Mouse (Mus musculus): ENCODE results near the gene Tmem205. TPM values are rescaled to one million over a fixed set of nuclear protein-coding genes. Genes with fewer than 3 reads are reported as not detected.
A peak's percentile ranks its signal among the peaks of the same experiment; 100 is the strongest.

The Tmem205 gene
- total RNA-seq, 2 experiments from 2014 or later = 57.0 to 58.5 TPM

GRCm38 (mm10) chr9:21948146-21948545 is 20.8 kb upstream of the Tmem205 start:
- no peak for DNase-seq
- intact Hi-C loops (cut with DNase I) = no loop called here

GRCm38 (mm10) chr9:21947540-21948130 is 20.3 kb upstream of the Tmem205 start:
- intact Hi-C loops (cut with DNase I) = no loop called here
- no peak for DNase-seq

- intact Hi-C loops (cut with DNase I) = no loop called here
Measured at GRCm38 (mm10) chr9:21944267-21944666, 16.9 kb upstream of the Tmem205 start.

GRCm38 (mm10) chr9:21943638-21944037 is 16.3 kb upstream of the Tmem205 start:
- no peak for DNase-seq
- intact Hi-C loops (cut with DNase I) = no loop called here

More at GRCm38 (mm10) chr9:21944267-21944666, 16.9 kb upstream of the Tmem205 start:
- DNase-seq = no peak

GRCm38 (mm10) chr9:21943046-21943445 is 15.7 kb upstream of the Tmem205 start:
- intact Hi-C loops (cut with DNase I) = no loop called here
- DNase-seq = no peak

- intact Hi-C loops (cut with DNase I) = no loop called here
- no peak for DNase-seq
Measured at GRCm38 (mm10) chr9:21938234-21938855, 11.0 kb upstream of the Tmem205 start.

- intact Hi-C loops (cut with DNase I) = no loop called here
- no peak for DNase-seq
Measured at GRCm38 (mm10) chr9:21937711-21938175, 10.4 kb upstream of the Tmem205 start.

GRCm38 (mm10) chr9:21936692-21937570 is 9.6 kb upstream of the Tmem205 start, which contains the start of gene Plppr2:
Gene Plppr2 (plus strand): TSS chr9:21937033.
- DNase-seq = peak; percentile 89 to 90
- intact Hi-C loops (cut with DNase I) = no loop called here

GRCm38 (mm10) chr9:21935466-21936131 is 8.2 kb upstream of the Tmem205 start:
- intact Hi-C loops (cut with DNase I) = no loop called here
- no peak for DNase-seq

GRCm38 (mm10) chr9:21934021-21934420 is 6.7 kb upstream of the Tmem205 start:
- DNase-seq = no peak
- intact Hi-C loops (cut with DNase I) = no loop called here

- no peak for DNase-seq
- intact Hi-C loops (cut with DNase I) = no loop called here
Measured at GRCm38 (mm10) chr9:21932445-21933137, 5.2 kb upstream of the Tmem205 start.

- intact Hi-C loops (cut with DNase I) = no loop called here
Measured at GRCm38 (mm10) chr9:21932006-21932405, 4.7 kb upstream of the Tmem205 start.

GRCm38 (mm10) chr9:21929208-21929607 is 1.9 kb upstream of the Tmem205 start:
- intact Hi-C loops (cut with DNase I) = no loop called here
- DNase-seq = no peak

More at GRCm38 (mm10) chr9:21932006-21932405, 4.7 kb upstream of the Tmem205 start:
- no peak for DNase-seq

GRCm38 (mm10) chr9:21926784-21927183 is 572 bp downstream of the Tmem205 start:
- intact Hi-C loops (cut with DNase I) = loop anchor here (2.0 kb wide), 1 partner anchor 34 kb away; no protein-coding TSS in a partner anchor
- no peak for DNase-seq

GRCm38 (mm10) chr9:21926155-21926554 is 1.2 kb downstream of the Tmem205 start:
- no peak for DNase-seq

GRCm38 (mm10) chr9:21925506-21925905 is 1.9 kb downstream of the Tmem205 start:
- DNase-seq = no peak
- intact Hi-C loops (cut with DNase I) = no loop called here

More at GRCm38 (mm10) chr9:21926155-21926554, 1.2 kb downstream of the Tmem205 start:
- intact Hi-C loops (cut with DNase I) = loop anchor here (2.0 kb wide), 1 partner anchor 35 kb away; no protein-coding TSS in a partner anchor

- intact Hi-C loops (cut with DNase I) = no loop called here
- no peak for DNase-seq
Measured at GRCm38 (mm10) chr9:21925034-21925433, 2.3 kb downstream of the Tmem205 start.

GRCm38 (mm10) chr9:21924099-21924493 is 3.3 kb downstream of the Tmem205 start:
- intact Hi-C loops (cut with DNase I) = no loop called here
- DNase-seq = peak; percentile 90 to 91

- no peak for DNase-seq
- intact Hi-C loops (cut with DNase I) = no loop called here
Measured at GRCm38 (mm10) chr9:21923490-21924098, 3.8 kb downstream of the Tmem205 start.

Measured in heart, postnatal 36 days (tissue).